Mouse (Mus musculus) left cerebral cortex, adult 6 months (tissue): ENCODE results near the gene Scfd1. TPM values are rescaled to one million over a fixed set of nuclear protein-coding genes. Genes with fewer than 3 reads are reported as not detected.

Source experiments
- long read RNA-seq, 2 experiments: library from polyadenylated mRNA; unstranded; transcript quantifications; one replicate each; pipeline ENCODE4 v2.0.0; 2019 to 2020
- polyA plus RNA-seq: library from polyadenylated mRNA; unstranded; fragments of <200 nt; fragmentation: Nextera tagmentation; gene quantifications from 2 replicates; pipeline ENCODE4 v1.2.3, GENCODE M21; 2021

The Scfd1 gene
- 23.3 and 37.8 TPM in 2 replicates for polyA plus RNA-seq
- long read RNA-seq, experiment 1, transcript Scfd1-201 (25 exons, 2,096 nt) = major isoform, 131 of 196 reads
- long read RNA-seq, experiment 1, partial matches to known transcripts = 37 of 196 reads
- long read RNA-seq, experiment 1, other reads (novel, unspliced or antisense) = 25 of 196 reads
- long read RNA-seq, experiment 2, transcript Scfd1-201 (25 exons, 2,096 nt) = major isoform, 8 of 45 reads
- long read RNA-seq, experiment 2, partial matches to known transcripts = 34 of 45 reads
- long read RNA-seq, experiment 2, other reads (novel, unspliced or antisense) = 3 of 45 reads

DNA sequence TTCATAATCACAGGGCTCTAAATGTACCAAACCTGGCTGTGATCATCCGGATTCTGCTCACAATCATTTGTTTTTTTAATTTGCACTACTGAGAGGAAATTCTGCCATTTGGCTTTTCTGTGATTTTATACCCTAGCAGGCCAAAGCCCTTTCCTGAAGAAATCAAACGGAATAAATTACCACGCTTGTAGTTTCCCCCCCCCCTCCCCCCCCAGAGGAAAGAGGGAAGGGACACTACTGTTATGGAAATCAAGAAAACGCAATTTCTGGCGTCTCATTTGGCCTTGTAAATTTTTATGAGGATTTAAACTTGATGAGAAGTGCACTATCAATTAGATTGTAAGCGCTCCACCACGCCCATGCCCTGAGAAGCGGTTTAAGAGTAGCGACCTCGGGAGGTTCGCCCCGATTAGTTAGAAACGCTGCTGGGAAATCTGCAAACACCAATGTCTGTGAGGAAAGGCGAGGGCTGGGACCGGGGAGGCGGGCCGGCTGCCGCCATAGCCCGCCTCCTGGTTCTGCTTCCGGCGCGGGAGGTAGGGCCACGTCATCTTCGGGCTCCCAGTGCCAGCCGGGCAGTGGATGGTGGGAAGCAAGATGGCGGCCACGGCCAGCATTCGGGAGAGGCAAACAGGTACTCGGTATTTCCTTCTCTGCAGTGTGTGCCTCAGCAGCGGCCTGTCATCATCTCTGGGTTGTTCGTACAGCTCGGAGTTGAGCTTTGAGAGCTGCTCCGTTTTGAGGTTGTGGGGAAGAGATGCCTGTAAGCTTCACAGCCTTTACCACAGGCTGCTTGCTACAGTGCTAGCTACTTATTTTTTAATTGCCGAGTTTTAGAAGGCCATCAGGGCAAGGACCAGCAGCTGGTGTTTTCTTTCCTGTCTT, at the start of gene Scfd1:
TSS of gene Scfd1 (plus strand) at position 508 of the 885 bp plus-strand sequence.

DNA sequence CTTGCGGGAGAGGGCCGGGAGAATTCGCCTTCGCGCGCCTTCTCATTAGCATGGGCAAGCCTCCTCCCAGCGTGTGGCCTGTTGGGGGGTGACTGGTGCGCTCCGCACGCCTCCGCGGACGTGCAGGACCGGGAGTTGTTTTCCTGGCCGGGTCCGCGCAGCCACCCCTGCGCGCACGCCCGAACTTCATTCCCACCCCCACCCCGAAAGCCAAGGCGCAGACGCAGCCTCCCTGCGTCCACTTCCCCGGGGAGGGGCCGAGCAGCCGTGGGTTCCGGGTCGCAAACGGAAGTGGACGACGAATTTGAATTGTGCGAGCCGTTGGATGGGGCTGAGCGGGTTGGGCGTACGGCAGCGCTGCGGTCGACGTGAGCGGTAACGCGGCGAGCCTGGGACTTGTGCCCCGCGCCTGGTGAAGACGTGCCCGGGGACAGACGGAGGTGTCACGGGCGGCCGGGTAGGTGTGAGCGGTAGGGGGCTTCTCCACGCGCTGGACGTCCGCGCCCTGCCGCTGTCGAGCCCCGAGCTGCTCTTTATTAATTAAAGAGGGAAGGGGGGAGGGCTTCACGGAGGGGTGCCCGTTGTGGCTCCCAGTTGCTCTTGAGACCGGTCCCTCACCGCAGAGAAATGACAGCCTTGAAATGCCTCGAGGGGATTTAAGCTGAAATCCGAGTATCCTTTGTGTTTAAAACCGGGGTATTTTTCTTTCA, 29.2 kb upstream of the Scfd1 start, which contains the start of gene G2e3:
TSS of gene G2e3 (plus strand) at position 74 of the 710 bp plus-strand sequence.

Other genes starting within 250 kb of the Scfd1 start
- 1.9 and 2.2 TPM in 2 replicates for gene G2e3, start 29.4 kb upstream of the Scfd1 start, polyA plus RNA-seq
- 33.2 and 36.5 TPM in 2 replicates for gene Coch, start 215.8 kb downstream of the Scfd1 start, polyA plus RNA-seq